Mouse (Mus musculus) left cerebral cortex, postnatal 14 days (tissue): ENCODE results near the gene Rhbdf2. TPM values are rescaled to one million over a fixed set of nuclear protein-coding genes. Genes with fewer than 3 reads are reported as not detected.
A peak's percentile ranks its signal among the peaks of the same experiment; 100 is the strongest.

Source experiments
- DNase-seq, 2 experiments: peaks; one replicate each; pipeline ENCODE4 v3.0.0; 2021 to 2022; ENCODE audit warnings: low spot score in 2 of 2, mixed read lengths in 1 of 2
- intact Hi-C: fragments of 180-260 bp; cut with DNase I; formaldehyde crosslinking; loops from one replicate; pipeline ENCODE4 v1.15.1; 2025
- total RNA-seq, 2 experiments: library from RNA; stranded (reverse); gene quantifications; 2 replicates each; pipeline ENCODE4 v1.2.3; 2021

Rhbdf2 gene
- total RNA-seq, 2 experiments from 2014 or later = 1.5 to 1.9 TPM

DNA sequence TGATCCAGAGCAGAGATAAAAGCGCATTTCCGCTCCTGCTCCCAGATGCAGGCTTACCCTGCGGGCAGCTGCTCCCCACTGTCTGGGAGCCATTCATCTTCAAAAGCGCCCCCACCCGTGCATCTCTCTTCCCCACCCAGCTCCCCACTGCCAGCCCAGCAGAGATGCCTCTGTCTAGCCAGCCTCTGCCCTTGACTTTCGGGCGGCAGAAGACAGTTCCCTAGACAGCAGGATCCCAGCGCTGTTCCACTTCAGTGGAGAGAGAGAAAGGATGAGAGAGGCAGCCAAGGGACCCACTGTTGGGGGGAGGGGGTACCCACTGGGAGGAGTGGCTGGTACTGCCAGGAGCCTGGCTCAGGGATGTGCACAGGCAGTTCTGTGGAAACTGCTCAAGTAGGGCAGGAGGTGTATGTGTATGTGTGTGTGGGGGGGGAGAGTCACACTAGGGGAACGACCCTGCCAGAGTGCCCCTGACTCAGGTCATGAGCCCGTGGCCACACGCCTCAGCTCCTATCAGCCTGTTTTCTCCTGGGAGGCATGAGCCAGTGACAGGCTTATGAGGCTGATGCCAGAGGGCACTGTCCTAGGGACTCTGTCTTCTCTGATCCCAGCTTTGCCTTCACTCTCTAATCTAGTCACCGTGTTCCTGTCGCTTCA, 34.6 kb upstream of the Rhbdf2 start:
- intact Hi-C loops = no loop called here

DNA sequence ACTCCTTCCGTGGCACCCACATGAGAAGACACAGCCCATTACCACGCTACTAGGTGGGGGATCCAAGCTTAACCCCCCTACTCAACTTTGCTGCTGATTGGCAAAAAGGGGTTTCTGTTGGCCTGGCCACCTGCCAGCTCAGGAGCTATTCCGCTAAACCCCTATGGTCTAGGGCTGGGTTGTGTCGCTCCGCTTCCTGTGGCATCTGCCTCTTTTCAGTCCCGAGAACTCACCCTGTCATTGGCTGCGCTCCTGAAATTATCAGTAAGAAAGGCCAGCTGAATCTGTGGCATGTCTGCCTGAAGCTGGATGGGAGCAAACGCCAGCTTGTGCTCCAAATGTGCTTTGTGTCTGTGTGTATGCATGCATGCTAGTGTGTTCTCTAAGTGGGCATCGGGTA, 33.4 kb upstream of the Rhbdf2 start:
- no peak for DNase-seq
- intact Hi-C loops = no loop called here

More for the DNA sequence above, 34.6 kb upstream of the Rhbdf2 start:
- DNase-seq = peak; percentile 41 to 69

DNA sequence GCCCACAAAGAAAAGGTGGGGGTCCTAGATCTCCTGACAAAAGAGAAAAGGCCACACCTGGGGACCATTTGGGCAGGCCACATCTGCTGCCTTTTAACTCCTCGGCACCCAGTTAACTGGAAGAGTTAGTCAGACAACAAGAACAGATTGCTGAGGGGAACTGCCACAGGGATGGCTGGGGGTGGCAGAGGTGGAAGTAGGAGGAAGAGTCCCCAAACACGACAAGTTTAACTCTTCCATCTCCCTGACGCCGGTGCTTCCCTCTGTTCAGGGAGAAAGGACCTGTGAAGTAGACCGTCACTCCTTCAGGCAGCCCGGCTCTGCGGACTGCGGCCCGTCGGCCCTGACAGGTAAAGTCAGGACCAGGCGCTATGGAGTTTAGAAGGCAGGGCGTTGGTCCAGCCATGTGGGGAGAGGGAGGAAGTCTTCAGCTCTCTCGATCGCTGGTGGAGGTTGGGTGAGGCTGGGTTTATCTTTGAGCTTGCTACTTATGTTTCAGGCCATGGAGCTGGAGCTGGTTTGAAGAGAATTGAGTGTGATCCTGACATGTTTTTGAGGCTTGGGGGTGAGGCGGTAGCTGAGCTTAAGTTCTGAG, 32.3 kb upstream of the Rhbdf2 start:
- intact Hi-C loops = no loop called here
- DNase-seq = no peak

DNA sequence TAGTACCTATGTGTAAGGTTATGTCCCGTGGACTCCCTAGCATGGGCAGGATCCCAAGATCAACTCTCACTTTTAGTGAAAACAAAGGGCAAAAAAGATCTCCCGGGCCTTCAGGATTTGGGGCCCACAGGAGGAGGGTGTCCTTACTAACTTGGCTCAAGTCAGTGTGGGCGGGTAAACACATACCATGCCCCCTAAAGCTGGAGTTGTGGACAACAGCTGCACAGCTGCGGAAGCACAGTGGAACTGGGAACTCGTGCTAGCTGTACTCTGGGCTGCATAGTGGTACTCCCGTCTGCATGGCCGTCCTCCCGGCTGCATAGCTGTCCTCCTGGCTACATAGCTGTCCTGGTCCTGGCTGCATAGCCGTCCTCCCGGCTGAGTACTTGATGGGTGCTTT, 31.4 kb upstream of the Rhbdf2 start:
- no peak for DNase-seq
- intact Hi-C loops = no loop called here

DNA sequence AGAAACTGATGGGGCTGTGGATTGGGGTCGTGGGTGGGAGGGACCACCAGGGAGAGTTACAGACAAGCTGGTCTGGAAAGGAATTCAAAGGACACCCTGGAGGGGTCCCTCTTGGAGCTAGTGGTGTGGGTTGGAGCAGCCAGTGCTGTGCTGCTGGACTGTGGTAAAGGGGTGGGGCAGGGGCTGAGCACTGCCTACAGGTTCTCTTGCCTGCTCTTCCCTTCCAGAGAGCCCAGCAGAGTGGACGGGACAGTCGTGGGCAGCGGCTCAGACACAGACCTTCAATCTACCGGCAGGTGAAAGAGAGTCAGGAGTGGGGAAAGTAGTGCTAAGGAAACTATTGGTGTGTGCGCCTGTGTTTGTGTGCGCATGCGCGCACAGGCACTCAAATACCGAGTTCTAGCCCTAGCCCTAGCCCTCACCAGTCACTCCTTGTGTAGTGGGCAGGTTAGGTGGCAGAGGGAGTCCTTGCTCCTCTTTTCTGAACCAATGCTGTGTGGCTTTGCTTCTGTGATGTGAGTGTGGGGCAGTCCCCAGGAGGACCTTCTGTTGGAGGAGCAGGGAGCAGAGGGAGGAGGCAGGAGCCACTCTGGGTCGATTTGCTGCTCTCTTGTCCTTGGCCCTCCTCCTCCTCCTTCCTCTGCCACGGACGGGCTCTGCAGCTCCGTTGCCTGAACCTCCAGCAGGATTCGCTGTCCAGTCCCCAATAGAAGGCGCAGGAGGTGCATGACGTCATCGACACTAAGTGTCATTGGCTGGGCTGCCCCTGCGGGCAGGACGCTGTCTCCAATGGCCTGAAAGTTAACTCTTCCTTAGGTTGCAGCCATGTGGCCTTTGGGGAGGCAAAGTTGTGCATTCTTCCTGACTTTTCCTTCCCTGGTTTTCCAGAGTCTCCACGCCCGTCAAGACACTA, 30.7 kb upstream of the Rhbdf2 start:
- DNase-seq = peak; percentile 89 to 93
- intact Hi-C loops = no loop called here

DNA sequence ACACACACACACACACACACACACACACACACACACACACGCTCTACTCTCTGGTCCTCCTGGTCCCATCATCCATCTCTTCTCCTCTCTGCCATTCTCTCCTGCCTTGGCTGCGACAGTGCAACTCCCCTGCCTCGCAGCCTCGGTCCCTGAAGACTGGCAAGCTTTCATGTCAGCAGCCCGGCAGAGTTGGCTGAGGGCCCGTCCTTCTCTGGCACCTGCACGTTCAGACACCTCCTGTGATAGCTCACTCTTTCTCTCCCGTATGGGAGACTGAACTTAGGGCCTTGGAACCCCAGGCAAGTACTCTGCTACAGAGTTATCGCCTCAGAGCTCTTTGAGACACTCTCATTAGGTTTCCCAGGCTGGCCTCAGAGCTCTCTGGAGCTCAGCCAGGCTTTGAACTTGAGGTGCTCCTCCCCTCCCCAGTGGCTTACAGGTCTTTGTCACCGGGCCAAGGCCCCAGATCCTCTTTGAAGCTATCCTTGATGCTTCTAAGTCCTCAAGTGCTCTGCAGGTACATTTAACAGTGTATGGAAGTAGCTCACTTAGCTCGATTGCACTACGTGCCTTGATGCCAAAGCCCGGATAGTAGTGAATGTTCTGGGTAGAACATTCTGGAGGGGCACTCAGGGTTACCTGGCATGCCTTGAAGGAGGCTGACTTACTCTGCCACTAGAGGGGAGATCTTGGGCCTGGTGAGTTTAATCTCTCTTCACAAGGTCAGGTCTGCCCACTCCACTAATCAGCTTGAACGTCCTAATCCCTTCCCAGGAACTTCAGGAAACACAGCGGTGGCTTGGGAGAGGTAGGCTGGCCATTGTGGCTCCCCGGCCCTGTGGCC, 29.8 kb upstream of the Rhbdf2 start:
- DNase-seq = no peak
- intact Hi-C loops = no loop called here

DNA sequence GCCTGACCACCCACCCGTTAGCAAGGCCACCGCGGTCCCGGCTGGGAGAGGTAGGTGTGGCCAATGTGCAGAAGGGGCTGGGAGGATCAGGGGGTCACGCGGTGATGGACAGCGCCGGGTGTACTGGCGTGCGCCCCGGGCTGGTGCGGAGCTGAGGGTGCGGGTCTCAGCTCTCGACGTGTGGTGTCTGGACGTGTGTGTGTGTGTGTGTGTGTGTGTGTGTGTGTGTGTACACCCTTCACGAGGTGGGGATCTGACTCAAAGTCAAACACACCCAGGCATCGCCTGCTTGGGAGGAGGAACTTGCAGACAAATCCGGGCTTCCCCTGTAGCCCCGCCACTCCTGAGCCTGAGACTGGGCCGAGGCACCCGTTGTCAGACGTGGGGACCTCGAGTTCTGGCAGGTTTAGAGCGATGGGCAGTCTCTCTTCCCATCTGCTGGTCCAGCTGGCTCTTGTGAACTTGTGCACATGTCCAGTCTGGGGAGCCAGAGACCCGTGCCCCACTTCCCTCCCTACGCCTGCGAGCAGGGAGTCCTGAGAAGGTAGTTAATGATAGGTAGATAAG, 27.5 kb upstream of the Rhbdf2 start, which contains the start of gene Cygb:
Cygb (minus strand) TSS at position 59 of the 567 bp plus-strand sequence.
- DNase-seq = no peak
- intact Hi-C loops = no loop called here

DNA sequence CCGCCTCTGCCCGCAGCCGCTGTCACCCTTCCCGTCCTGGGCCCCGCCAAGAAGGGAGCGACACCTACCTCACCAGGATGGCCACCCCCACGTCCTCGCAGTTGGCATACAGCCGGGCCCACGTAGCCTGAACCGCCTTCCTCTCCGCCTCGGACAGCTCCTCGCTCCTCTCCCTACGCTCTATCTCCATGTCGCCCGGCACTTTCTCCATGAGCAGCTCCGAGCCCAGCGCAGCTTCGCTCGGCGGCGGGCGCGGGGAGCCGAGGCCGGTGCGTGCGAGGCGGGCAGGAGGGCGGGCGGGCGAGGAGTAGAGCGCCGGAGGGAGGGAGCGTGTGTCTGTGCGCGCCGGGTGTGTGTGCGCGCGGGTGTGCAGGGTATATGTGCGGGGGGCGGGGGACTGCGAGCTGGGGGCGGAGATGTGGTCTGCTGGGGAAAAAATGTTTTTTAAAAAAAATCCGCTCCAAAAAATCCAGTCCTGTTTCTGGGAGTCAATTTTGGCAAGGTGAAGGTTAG, 26.9 kb upstream of the Rhbdf2 start:
- intact Hi-C loops = no loop called here
- DNase-seq = peak in 1 of 2 experiments; percentile 45

DNA sequence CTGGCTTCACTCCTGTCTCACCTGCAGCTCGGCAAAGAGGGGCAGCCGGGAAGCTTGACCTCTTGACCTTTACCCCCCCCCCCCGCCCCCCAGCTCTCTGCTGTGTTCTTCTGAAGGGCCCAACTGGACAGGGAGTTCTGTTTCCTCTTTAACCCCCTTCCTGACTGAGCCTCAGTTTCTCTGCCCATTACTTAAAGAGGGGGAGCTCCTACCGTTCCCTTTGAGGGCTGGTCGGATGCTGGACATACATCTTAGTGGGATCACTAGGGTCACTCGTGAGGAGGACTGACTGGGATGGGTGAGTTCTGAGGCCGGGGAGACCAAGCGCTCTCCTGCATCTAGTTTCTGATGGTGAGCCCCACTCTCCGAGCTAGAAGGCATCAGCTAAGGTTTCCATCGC, 26.4 kb upstream of the Rhbdf2 start, which contains the start of gene Prcd:
Prcd (plus strand) TSS at position 301 of the 400 bp plus-strand sequence.
- intact Hi-C loops = no loop called here
- DNase-seq = no peak

DNA sequence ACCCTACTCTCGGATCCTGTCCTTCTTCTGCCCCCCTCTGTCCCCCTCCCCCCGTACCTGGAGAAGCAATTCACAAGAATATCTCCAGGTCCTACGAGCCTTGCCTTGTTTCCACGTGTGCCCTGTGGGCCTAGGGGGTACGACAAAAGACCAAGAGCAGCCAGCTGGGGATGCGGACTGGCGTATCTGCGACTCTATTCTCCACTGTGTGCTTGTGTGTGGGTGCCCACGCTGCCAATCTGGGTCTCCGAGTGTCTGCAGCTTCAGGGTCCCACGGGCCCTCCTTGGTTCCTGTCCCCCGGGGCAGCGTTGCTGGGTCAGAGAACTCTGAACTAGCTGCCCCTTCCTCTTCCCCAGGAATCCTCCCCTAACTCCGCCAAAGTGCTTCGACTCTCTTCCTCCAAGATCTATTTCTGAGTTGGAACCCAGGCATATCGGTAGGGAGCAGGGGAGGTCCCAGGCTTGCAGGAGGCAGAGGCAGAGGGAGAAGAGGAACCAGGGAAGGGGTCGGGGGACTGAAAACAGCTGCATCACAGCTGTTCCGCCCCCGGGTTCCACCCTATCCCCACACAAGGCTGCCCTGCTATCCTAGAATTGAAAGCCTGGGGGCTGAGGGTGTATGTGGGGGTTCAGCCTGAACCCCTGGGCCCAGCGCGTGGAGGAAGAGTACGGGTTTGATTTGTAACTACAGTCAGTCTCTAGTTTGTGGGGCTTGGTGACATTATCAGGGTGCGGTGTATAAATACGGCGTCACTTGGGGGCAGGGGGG, 25.7 kb upstream of the Rhbdf2 start:
- intact Hi-C loops = no loop called here
- DNase-seq = no peak

DNA sequence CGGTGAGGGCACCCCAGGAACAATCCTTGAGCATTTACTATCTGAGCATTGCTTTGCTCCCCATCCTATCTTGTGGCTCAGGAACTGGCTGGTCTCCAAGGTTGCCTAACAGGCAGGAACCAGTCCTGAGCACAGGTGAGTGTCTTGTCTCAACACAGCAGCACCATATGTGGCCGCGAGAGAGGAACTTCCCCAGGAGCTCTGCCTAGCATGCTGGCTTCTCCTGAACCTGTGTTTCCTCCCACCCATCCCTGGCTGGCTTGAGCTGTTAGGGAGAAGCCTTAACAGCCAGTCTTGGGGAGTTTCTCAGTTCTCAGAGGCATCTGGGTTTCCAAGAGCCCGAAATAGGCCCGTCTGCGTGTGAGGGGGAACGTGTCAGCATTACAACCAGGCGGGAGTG, 24.5 kb upstream of the Rhbdf2 start:
- intact Hi-C loops = no loop called here
- DNase-seq = peak; percentile 63 to 75

DNA sequence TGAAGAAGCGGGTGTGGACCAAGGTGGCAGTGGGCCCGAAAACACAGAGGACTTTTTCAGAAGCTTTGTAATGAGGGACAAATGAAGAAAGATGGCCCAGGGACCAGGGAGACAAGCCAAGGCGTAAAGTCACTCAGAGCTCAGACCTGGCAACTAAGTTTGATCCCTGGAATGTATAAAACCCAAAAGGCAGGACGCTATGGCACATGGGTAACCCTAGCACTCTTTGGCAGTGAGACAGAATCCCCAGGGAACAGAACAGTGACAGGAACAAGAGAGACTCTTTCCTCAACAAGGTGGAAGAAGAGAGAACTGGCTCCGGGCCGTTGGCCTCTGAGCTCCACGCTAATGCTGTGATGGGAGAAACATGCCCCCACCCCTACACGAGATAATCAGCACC, 24.0 kb upstream of the Rhbdf2 start:
- DNase-seq = no peak

DNA sequence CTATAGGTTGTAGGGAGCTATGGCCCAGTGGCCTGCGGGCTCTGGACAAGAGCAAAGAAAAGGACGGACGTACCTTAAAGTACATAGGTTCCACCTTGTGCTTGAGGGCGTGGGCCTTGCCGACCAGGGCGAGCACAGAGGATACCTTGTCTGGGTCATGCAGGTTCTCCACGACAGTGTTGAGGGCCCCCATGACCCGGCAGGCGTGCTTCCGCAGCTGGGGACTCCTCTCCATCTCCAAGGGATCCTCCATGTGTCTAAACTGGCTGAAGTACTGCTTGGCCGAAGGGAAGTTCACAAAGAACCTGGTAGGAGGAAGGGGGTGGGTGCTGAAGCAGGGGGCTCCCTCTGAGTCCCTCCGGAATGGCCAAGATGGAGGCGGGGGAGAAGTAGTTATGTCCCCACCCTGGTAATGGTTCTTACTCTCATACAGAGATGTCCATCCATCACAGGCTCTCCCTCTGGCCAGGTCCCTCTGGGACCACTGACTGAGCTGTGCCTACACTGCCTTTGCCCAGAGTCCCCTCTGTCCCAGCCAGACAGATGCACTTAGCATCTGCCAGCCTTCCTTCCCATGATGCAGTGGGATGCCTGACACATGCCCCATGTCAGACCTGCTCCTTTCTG, 23.0 kb upstream of the Rhbdf2 start:
- no peak for DNase-seq
- intact Hi-C loops = no loop called here

More for the DNA sequence above, 24.0 kb upstream of the Rhbdf2 start:
- intact Hi-C loops = no loop called here

DNA sequence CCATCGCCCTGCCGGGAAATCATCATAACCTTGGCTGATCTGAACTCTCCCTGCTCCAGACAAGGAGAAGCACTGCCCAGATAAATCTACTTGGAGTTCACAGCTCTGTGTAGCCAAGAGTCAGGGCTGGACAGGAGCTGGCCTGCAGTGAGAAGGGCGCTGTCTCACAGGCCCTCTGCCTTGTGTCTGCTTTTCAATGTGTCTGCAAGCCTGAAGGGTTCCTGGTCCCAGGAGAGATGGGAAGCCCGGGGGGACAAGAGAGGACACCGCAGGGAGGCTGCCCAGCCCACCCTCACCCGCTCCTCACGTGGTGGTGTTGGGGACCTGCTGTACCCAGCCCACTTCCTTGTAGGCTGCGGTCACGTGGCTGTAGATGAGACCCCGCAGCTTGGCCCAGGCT, 22.2 kb upstream of the Rhbdf2 start:
- intact Hi-C loops = no loop called here
- DNase-seq = no peak

DNA sequence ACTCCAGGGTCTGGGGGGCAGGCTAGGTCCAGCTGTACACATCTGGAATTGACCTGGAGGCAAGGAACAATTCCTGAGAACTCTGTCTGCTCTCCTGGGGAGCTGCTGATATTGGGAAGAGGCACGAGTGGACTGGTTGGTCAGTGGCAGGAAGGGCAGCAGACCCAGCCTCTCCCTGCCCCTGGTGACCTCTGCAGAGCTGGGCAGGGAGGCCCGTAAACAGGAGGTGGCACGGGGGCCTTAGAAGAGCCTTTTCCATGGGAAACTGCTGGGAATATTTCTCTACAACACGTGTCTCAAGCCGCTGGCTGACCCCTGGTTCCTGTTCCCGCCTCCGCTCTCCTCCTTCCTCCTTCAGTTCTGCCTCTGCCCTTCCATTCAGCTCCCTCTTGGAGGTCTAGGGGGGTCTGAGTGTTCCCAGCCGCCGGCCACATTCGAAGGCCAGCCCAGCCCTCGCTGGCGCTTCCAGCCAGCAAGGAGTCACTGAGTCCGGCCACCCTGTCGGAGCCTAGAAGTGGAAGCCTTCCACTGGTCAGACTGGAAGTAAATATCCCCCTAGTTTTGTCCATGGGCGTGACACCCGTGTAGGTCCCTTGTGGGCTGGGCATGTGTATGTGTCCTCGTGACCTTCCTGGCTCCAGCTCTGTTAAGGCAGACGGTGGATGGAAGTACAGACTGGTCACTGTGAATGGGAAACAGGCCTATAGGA, 21.5 kb upstream of the Rhbdf2 start:
- DNase-seq = no peak
- intact Hi-C loops = no loop called here

DNA sequence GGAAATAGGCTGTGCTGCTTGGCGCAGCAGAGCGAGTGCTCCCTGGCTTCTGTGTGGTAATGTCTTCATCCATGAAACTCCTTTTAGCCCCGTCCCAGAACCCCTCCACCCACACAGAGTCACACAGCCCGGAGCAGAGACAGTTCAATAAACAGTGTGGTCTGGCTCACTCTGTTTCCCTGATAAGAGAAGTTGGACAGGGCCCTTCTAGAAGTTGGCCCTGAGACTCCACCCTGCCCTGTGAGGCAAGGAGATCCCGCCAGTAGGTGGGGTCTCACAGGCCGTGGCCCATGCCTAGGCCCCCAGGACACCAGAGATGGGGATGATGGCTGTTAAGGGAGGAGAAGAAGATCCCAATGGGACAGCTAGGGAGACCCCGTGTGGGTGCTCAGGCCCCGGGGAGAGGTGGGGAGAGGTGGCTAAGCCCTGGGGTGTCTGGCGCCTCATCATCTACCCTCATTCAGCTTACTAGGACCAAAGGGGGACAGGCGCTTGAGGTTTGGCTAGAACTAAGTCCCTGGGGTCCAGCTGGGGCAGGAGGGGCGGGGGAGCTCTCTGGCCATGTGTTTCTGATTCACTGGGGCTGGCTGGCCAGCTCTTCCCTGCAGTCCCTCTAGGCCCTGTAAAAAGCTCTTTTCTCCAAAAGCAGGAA, 20.6 kb upstream of the Rhbdf2 start:
- intact Hi-C loops = no loop called here
- no peak for DNase-seq

DNA sequence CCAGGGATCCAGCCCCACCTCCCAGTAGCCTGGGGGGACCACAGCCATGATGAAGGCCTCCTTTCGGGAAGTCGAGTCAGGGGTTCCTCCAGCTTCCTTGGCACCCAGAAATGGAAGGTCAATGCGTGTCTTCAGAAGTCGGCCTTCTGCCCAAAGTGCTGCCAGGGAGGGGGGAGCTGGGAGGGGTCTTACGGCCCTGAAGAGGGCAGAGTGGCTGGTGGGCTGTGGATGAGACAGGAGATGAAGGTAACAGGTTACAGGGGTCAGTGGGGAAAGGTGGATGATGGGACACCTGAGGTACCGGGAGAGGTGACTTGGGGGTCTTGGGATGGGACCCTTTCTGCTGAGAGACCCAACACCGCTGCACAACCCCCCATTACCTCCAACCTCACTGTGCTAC, 20.0 kb upstream of the Rhbdf2 start:
- no peak for DNase-seq
- intact Hi-C loops = no loop called here
